Mouse (Mus musculus) adrenal gland, postnatal 36 days (tissue): ENCODE measurements around the gene Tbc1d4. TPM values are rescaled to one million over a fixed set of nuclear protein-coding genes. Genes with fewer than 3 reads are reported as not detected.

Experiments
- DNase-seq, 2 experiments: peaks; one replicate each; pipeline ENCODE4 v3.0.0; 2021; ENCODE audit warnings: mixed read lengths in 1 of 2
- total RNA-seq, 2 experiments: library from RNA; stranded (reverse); gene quantifications; 2 replicates each; pipeline ENCODE4 v1.2.3; 2021

Tbc1d4 gene
- total RNA-seq, 2 experiments from 2014 or later, result 43.4 to 84.5 TPM

DNA sequence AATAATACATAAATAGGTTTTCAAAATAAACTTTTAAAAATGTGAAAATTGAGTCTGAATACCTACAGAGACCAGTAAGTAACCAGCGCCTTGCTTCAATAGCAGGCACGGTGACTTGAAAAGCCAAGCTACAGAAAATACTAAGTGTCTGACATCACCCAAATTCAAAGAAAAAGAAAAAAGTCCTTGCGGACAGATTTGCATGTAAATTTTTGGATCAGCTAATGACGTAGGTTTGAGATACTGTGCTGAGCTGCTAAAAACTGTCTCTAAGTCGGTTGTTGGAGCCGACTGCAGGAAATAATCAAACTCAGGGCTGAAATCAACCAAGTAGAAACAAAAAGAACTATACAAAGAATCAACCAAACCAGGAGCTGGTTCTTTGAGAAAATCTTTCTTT is 107.1 kb downstream of the Tbc1d4 start:
- DNase-seq, result no peak

DNA sequence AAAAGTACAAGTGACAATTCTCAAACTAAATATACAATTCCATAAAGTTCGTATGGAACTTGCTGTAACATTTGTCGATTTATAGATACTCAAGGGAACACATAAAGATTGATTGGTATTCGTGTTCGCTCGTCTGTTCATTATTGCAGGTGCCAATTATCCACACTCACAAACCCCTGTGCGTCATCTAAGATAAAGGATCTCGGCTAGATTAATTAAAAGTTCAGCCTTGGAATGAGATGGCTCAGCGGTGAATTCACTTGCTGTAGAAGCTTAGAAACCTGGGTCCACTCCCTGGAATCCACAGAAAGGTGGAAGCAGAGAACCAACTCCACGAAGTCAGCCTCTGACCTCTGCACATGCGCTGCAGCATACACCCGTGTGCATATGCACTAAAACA is 107.5 kb downstream of the Tbc1d4 start:
- no peak for DNase-seq

- no peak for DNase-seq
Measured at GRCm38 (mm10) chr14:101500826-101501225, 108.2 kb downstream of the Tbc1d4 start.

DNA sequence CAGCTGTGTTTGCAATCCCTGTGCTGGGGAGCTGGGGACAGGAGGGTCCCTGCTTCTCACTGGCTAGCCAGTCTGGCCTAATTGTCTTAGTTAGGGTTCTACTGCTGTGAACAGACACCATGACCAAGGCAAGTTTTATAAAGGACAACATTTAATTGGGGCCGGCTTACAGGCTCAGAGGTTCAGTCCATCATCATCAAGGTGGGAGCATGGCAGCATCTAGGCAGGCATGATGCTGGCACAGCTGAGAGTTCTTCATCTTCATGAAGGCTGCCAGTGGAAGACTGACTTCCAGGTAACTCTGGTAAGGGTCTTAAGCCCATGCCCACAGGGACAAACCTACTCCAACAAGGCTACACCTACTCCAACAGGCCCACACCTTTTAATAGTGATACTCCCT is 109.2 kb downstream of the Tbc1d4 start:
- DNase-seq, result no peak

GRCm38 (mm10) chr14:101488264-101488810 is 120.7 kb downstream of the Tbc1d4 start:
- no peak for DNase-seq

DNA sequence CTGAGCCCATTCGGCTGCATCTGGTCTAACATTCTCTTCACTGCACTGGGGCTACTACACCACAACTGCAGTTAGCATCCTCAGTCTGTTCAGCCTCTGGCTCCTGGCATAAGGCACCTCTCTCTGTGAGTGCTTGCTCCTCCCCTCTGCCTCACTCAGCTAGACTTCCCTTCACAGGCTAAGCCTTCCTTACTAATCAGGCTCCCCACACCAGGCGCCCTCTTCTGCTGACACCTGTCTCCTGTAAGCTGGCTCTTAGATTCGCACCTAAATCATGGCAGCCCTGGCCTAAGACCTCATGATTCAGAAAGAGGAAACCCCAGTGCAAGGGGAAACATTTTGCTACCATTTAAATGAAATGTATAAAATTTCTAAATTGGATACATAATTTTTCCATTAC is 122.4 kb downstream of the Tbc1d4 start:
- DNase-seq, result no peak

DNA sequence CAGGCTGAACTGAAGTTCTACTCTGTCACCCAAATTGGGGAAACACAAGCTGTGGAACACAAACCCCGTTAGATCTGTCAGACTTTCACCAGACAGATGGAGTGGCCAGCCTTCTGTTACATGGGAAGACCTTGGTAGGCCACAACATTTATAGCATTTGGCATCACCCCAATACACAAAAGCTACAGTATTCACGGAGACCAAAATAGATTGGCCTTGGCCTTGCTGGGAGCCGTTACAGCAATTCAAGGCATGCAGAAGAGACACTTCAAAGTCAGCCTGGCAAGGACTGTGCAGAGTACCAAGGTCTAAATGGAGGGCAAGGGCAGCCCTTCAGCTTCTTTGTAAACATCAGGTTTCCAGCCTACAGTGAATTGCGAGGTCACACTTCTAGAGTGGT is 125.8 kb downstream of the Tbc1d4 start:
- peak; percentile 77 for DNase-seq

DNA sequence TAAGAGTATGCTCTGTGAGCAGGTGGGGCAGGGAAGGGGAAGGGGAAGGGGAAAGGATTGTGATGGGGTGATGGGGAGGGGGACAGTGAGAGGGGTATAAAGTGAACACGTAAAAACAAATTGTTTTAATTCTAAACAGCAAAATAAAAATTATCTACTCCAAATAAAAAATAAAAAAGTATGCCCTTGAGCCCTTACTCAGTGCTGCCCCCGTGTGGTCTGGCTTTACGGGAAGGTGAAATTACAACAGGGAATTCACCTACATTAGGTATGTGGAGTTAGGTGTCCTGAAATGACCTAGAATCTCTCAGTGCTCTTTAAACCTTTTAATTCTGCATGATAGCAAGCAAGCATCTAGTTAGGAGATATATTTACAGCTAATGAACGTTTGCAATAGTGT is 126.7 kb downstream of the Tbc1d4 start:
- DNase-seq, result peak; percentile 64 to 79

GRCm38 (mm10) chr14:101481165-101481564 is 127.8 kb downstream of the Tbc1d4 start:
- DNase-seq, result no peak

GRCm38 (mm10) chr14:101480541-101480940 is 128.4 kb downstream of the Tbc1d4 start:
- DNase-seq, result no peak

DNA sequence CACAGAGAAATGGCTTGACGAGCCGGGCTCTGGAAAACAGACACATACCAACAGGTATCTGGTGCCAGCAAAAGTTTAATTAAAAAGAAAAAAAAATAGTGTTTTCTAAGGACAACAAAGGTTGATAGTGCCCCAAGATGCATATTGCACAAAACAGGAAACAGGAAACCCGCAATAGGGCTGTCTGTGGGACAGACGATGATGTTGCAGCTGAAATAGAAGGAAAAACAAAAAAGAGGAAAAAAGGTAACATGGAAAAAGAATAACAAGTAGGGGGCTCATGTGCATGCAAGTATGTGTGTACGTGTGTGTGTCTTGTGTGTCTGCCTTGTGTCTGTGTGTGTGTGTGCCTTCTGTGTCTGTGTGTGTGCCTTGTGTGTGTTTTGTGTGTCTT is 131.2 kb downstream of the Tbc1d4 start:
- no peak for DNase-seq

GRCm38 (mm10) chr14:101477081-101477826 is 131.7 kb downstream of the Tbc1d4 start:
- DNase-seq, result peak; percentile 56 to 68

DNA sequence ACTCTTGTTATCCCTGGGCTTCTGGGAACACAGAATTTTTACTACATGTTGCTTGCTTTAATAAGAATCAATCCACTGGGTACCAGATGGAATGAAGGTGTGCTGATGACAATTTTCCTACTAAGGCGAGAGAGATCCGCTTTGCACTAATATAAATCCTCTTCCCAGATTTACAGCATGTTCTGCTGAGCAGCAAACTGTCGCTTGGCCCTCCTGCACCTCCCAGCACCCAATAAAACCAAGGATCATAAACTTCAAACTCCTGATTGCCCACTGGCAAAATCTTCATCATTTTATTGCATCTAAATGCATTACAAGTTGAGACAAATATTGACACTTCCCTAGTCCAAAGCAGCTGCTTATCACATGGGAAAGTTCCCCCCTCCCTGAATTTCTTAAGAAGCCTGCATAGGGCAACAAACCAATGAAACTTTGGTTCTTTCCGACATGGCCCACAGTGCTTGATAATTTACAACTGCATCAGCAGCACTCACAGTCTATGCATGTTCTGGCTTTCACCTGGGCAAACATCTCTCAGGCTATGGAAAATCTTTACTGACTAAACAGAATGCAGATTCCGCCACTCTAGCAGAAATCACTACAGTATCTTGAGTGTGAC is 139.4 kb downstream of the Tbc1d4 start:
- DNase-seq, result no peak

DNA sequence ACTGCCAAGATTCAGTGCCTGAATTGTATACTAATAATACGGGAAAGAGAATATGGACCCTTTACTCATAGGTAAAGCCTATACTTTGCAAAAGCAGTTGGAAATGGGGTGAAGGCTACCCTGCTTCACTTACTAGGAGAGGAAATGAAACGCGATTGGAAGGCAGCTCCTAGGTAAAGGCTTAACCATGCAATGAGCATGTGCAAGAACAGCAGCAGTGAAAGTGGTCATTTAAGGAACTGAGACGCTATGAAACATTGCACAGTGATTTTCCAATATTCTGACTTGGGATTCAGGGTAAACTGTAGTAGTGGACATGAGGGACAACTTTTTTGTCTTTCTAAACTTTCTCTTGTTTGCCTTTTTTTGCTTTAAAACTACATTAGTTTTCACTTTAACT is 140.8 kb downstream of the Tbc1d4 start:
- no peak for DNase-seq

GRCm38 (mm10) chr14:101467532-101467931 is 141.5 kb downstream of the Tbc1d4 start:
- no peak for DNase-seq

GRCm38 (mm10) chr14:101466521-101466920 is 142.5 kb downstream of the Tbc1d4 start:
- peak; percentile 47 to 56 for DNase-seq

- no peak for DNase-seq
Measured at GRCm38 (mm10) chr14:101465893-101466292, 143.1 kb downstream of the Tbc1d4 start.

DNA sequence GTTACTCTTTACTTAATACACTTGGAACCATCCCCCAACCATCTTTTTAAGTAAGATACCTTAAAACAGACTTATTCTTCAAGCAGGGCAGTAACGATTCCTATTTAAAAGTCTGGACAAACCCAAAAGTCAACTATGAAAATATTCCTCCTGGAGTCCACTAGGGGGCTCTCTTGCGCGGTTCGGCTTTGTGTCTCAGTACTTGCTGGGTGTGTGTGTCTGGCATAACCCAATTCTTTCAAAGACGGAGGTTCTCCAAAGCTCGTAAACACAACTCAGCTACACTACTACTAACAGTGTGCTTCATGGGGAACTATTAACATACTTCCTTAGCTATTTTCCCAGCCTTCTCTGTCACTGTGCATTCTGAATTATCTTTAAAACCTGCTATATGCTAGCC is 148.2 kb downstream of the Tbc1d4 start:
- DNase-seq, result peak; percentile 74 to 83

- DNase-seq, result peak; percentile 19 to 31
Measured at GRCm38 (mm10) chr14:101452915-101453314, 156.1 kb downstream of the Tbc1d4 start.

GRCm38 (mm10) chr14:101447857-101448256 is 161.1 kb downstream of the Tbc1d4 start:
- no peak for DNase-seq

DNA sequence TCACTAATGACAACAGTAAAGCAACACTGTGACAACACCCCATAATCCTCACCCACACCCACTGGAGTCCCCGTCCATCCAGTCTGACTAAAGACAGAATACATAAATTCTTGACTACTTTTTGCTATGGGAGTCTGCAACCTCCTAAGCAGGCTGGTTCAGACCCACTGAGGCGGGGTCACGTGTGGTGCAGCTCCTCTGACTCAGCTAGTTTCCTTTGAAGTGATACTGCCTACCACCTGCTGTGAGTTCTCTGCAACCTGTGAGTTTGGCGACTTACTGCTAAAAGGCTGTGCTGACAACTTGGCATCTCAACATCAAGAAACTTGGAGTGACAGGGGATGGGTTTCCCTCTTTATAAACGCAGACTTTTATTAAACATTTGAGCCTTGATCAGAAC is 163.8 kb downstream of the Tbc1d4 start:
- no peak for DNase-seq

DNA sequence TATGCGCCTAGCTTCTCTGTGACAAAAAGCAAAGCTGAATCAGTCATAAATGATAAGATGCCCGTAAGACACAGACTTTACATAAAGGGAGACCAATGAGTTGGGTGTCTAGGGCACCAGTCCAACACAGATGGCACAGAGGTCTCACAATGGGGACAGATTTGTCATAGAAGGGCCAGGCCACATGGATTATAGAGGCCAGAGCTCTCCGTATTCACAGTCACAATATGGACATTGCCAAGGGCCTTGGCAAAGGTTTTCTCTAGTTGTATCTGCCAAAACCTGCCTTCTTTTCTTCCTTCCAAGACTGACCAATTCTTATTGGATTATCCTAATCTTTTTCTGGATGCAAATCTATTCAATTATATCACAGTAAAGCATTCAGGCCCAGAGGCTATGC is 171.1 kb downstream of the Tbc1d4 start:
- DNase-seq, result no peak

DNA sequence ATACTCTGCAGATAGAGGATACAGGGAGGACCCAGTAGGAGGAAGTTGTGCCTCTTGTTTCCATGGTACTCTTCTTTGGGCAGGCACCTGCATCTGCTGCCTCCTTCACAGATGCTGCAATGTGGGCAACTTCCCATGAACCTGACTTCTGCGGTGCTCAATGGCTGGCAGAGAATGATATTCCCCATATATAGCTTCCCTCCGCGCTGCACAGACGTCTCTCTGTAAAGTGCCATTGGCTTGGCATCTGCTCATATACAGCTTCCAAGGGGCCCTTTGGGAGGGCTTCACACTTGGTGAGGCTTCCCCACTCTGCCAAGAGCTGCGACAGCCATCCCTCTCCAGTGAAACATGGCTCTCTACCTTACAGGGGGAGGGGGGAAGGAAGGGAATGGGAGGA is 178.5 kb downstream of the Tbc1d4 start:
- DNase-seq, result no peak
